Mouse (Mus musculus) limb, embryonic 15.5 days (tissue): Measurements from ENCODE around the gene Prop1. TPM values are rescaled to one million over a fixed set of nuclear protein-coding genes. Genes with fewer than 3 reads are reported as not detected.
A peak's percentile ranks its signal among the peaks of the same experiment; 100 is the strongest.

Experiments used
- ATAC-seq: fragments of 200-750 bp; cut with Nextera tagmentation; 2 replicates; pipeline ENCODE4 v1.8.0; 2017; ENCODE audit warnings: low read depth, moderate TSS enrichment; ENCODE audit not compliant: insufficient number of reproducible peaks, low FRiP score, low TSS enrichment
- H3K27ac ChIP-seq: fragments of 300-500 bp; sonication (generic); 2 replicates; pipeline ENCODE4 v1.5.1; 2015; ENCODE audit warnings: moderate library complexity, mild to moderate bottlenecking, inconsistent platforms
- H3K27me3 ChIP-seq: fragments of 300-500 bp; sonication (generic); 2 replicates; pipeline ENCODE4 v1.6.1; 2015; ENCODE audit warnings: inconsistent platforms
- H3K36me3 ChIP-seq: fragments of 300-500 bp; sonication (generic); 2 replicates; pipeline ENCODE4 v1.6.1; 2015; ENCODE audit warnings: inconsistent platforms
- H3K4me1 ChIP-seq: fragments of 300-500 bp; sonication (generic); 2 replicates; pipeline ENCODE4 v1.6.1; 2015; ENCODE audit warnings: inconsistent platforms
- H3K4me2 ChIP-seq: fragments of 300-500 bp; sonication (generic); 2 replicates; pipeline ENCODE4 v1.6.1; 2015; ENCODE audit warnings: mild to moderate bottlenecking, inconsistent platforms
- H3K4me3 ChIP-seq: fragments of 300-500 bp; sonication (generic); 2 replicates; pipeline ENCODE4 v1.5.1; 2015; ENCODE audit warnings: mild to moderate bottlenecking, inconsistent platforms
- H3K9ac ChIP-seq: fragments of 300-500 bp; sonication (generic); 2 replicates; pipeline ENCODE4 v1.6.1; 2015; ENCODE audit warnings: inconsistent platforms
- H3K9me3 ChIP-seq: fragments of 300-500 bp; sonication (generic); 2 replicates; pipeline ENCODE4 v1.6.1; 2016; ENCODE audit warnings: inconsistent platforms
- WGBS: fragments of 180-500 bp; shearing (Covaris S2); methylation state at CpG from one replicate; pipeline ENCODE4 v1.1.7; 2015; 5-methylcytosine and 5-hydroxymethylcytosine counted together
- polyA plus RNA-seq: library from polyadenylated mRNA; unstranded; fragments of >200 nt; fragmentation: Nextera tagmentation; extraction: Ambion mirVana; gene quantifications from 2 replicates; pipeline ENCODE4 v1.2.1, GENCODE M21; 2015

Gene Prop1
- not detected in 2 replicates for polyA plus RNA-seq

DNA sequence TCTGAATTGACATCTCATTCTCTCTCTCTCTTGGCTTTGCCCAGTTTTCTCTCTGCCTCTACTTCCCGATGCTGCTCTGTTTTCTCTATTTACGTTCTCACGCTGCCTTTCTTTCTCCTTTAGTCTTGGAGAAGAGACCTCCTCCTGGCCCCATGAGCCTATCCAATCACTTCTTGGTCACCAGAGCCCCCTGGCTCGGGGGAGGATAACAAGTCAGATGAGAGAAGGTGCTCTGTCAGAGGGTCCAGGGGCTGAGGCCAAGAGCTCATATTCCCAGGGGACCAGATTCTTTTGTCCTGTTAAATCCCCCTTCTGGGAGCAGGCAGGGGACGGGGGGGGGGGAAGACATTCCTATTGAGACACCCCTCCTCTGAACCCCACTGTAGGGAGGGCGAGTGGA is at the start of gene Prop1:
Gene Prop1, minus strand, starts transcription at position 101 of the 400 bp plus-strand sequence.
- Histone ChIP-seq H3K9me3 (no peaks in the 10 kb centered on the region), H3K4me3 (no peak within 1 kb of the TSS), H3K27ac (no peak within 1 kb of the TSS), H3K27me3 (no peaks in the 10 kb centered on the region), H3K9ac (no peak within 1 kb of the TSS), H3K36me3 (no peaks in the 10 kb centered on the region), H3K4me1 (0 out of 2 replicates have a peak, but pooled peaks cover 5% of the 10 kb centered on the region), H3K4me2 (no peak within 1 kb of the TSS)
- WGBS: 75% methylated on average over 6 of the region's 6 CpGs
- ATAC-seq: no peak

DNA sequence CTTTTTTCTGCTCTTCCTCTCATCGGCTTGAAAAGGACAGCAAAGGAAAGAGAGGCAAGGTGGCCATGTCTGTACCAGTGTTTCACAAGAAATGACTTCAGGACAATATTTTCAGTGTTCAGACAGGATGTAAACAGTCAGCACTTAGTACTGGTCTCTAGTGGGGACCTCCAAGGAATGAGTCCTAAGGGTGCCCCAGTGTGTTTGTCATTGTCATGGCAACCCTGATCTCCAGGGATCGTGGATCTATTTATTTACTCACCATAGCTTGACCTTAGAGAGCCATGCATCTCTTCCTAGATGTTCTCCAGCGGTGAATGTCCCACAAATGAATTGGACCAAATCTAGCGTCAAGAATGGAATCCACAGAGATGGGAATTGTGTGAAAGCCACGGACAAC is 49.7 kb upstream of the Prop1 start, which contains the start of gene Olfr51:
Gene Olfr51, plus strand, starts transcription at position 301 of the 400 bp plus-strand sequence.
- no peaks in the 10 kb centered on the region for H3K27me3 ChIP-seq
- no peaks in the 10 kb centered on the region for H3K9me3 ChIP-seq
- no peak within 1 kb of the TSS for H3K9ac ChIP-seq
- no peak for ATAC-seq
- no peaks in the 10 kb centered on the region for H3K36me3 ChIP-seq
- no peak within 1 kb of the TSS for H3K4me2 ChIP-seq
- H3K27ac ChIP-seq: no peak within 1 kb of the TSS
- WGBS: 75% methylated on average over 5 of the region's 5 CpGs
- no peaks in the 10 kb centered on the region for H3K4me1 ChIP-seq
- H3K4me3 ChIP-seq: no peak within 1 kb of the TSS

DNA sequence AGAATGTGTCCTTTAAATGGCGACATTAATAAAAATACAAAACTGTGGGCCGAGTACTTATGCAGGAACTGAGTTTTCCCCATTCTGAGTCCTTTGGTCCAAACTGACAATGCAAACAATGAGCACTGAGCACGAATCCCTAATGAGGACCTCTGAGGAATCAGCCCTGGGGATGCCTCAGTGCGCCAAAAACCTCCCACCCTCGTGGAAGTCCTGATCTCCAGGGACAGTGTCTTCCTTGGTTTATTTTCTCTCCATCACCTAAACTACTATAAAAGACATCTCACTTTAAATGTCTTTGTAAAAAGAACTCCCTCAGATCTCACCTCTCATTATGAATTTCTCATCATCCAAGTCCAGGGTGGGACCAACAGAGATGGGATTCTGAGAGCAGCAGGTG is 28.1 kb upstream of the Prop1 start, which contains the start of gene Olfr1377:
Gene Olfr1377, plus strand, starts transcription at position 301 of the 400 bp plus-strand sequence.
- 68% methylated on average over 5 of the region's 5 CpGs for WGBS
- Histone ChIP-seq H3K4me2 (no peak within 1 kb of the TSS), H3K27ac (no peak within 1 kb of the TSS), H3K9ac (no peak within 1 kb of the TSS), H3K4me1 (no peaks in the 10 kb centered on the region), H3K27me3 (no peaks in the 10 kb centered on the region), H3K9me3 (no peaks in the 10 kb centered on the region), H3K36me3 (no peaks in the 10 kb centered on the region), H3K4me3 (no peak within 1 kb of the TSS)
- no peak for ATAC-seq

DNA sequence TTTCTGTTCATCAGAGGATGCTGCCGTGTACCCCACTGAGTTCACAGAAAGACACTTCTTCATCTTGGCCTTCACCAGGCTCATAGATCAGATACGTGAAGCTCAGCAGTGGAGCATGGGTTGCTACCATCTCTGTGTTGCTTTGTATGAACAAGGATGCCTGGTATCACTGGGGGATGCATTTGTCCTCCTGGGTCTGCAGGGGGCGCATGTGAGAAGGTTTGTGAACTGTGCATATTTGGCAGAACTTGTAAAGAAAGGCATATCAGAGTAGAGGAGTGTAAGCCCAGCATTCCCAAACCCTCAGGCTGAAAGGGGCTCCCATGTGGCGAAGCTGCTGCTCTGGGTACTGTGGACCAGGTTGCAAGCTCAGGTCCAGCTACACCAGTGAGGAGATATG is 23.7 kb upstream of the Prop1 start:
- no peaks in the 10 kb centered on the region for H3K9me3 ChIP-seq
- H3K27ac ChIP-seq: no peak overlapping the region
- H3K36me3 ChIP-seq: no peaks in the 10 kb centered on the region
- H3K9ac ChIP-seq: no peak overlapping the region
- no peak overlapping the region for H3K4me3 ChIP-seq
- ATAC-seq: no peak
- 73% methylated on average over 4 of the region's 4 CpGs for WGBS
- no peak overlapping the region for H3K4me2 ChIP-seq
- H3K4me1 ChIP-seq: no peaks in the 10 kb centered on the region
- no peaks in the 10 kb centered on the region for H3K27me3 ChIP-seq

DNA sequence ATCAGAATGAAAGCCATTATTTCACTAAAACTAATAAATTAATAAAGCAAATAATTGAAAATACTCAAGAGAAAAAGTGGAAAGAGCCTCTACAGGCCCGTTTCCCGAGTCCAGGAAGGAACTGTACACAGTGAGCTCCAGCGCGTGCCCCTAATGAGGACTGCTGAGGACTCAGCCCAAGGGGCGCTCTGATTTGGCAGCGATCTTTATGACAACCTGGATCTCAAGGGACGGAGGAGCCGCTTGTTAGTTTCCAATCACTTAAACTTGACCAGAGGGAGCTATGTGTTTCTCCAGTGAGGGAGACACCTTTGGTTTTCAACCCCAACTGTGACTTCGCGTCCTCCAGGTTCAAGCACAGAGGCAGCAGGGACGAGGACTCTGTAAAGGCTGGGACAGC is 12.7 kb upstream of the Prop1 start, which contains the start of gene Olfr1378:
Gene Olfr1378, plus strand, starts transcription at position 301 of the 400 bp plus-strand sequence.
- H3K4me3 ChIP-seq: no peak within 1 kb of the TSS
- no peaks in the 10 kb centered on the region for H3K36me3 ChIP-seq
- H3K9me3 ChIP-seq: no peaks in the 10 kb centered on the region
- H3K4me1 ChIP-seq: no peaks in the 10 kb centered on the region
- no peak within 1 kb of the TSS for H3K27ac ChIP-seq
- H3K4me2 ChIP-seq: no peak within 1 kb of the TSS
- H3K9ac ChIP-seq: no peak within 1 kb of the TSS
- WGBS: 71% methylated on average over 11 of the region's 11 CpGs
- no peaks in the 10 kb centered on the region for H3K27me3 ChIP-seq
- no peak for ATAC-seq

DNA sequence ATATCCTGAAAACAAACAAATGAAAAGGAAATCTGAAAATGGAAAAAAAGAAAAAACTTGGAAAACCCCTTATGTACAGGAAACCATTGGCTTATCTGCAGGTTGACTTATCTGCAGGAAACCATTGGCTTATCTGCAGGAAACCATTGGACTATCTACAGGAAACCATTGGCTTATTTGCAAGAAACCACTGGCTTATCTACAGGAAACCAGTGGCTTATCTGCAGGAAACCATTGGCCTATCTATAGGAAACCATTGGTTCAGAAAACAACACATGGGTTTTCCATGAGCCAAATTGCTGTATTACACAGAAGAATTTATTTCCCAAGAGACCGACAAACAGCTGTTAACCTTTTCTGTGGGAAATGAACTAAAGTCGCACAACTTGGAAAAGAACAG is 11.3 kb upstream of the Prop1 start:
- no peaks in the 10 kb centered on the region for H3K36me3 ChIP-seq
- 66% methylated on average over 2 of the region's 2 CpGs for WGBS

DNA sequence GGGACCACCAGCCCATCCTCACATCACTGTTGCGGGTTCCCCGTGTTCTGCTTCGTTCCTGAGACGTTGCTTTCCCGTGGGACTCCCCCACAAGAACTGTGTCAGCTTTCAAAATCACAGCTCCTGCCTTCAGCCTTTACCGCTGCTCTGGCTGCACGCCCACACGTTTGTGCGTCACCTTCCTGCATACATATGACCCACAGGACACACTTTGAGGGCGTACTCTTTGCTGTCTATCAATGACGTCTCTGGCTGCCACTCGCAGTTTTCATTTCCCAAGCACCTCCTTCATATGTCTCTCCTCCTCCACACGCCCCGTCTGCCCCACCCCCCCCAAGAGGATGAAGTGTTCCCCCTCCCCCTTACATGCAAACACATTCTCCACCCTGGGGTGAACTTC is 1.3 kb downstream of the Prop1 start:
- H3K36me3 ChIP-seq: no peaks in the 10 kb centered on the region
- 59% methylated on average over 14 of the region's 14 CpGs for WGBS
- no peak overlapping the region for H3K4me3 ChIP-seq
- no peak overlapping the region for H3K9ac ChIP-seq
- H3K27me3 ChIP-seq: no peaks in the 10 kb centered on the region
- H3K4me2 ChIP-seq: no peak overlapping the region
- no peak overlapping the region for H3K27ac ChIP-seq
- H3K9me3 ChIP-seq: no peaks in the 10 kb centered on the region
- H3K4me1 ChIP-seq: 0 out of 2 replicates have a peak, but pooled peaks cover 5% of the 10 kb centered on the region
- ATAC-seq: 0 out of 2 replicates have a peak, but pooled peaks have one; percentile 24

More for the DNA sequence above, 11.3 kb upstream of the Prop1 start:
- H3K27me3 ChIP-seq: no peaks in the 10 kb centered on the region
- H3K27ac ChIP-seq: no peak overlapping the region
- no peak overlapping the region for H3K9ac ChIP-seq
- H3K4me3 ChIP-seq: no peak overlapping the region
- no peak for ATAC-seq
- H3K9me3 ChIP-seq: no peaks in the 10 kb centered on the region
- no peaks in the 10 kb centered on the region for H3K4me1 ChIP-seq
- H3K4me2 ChIP-seq: no peak overlapping the region

DNA sequence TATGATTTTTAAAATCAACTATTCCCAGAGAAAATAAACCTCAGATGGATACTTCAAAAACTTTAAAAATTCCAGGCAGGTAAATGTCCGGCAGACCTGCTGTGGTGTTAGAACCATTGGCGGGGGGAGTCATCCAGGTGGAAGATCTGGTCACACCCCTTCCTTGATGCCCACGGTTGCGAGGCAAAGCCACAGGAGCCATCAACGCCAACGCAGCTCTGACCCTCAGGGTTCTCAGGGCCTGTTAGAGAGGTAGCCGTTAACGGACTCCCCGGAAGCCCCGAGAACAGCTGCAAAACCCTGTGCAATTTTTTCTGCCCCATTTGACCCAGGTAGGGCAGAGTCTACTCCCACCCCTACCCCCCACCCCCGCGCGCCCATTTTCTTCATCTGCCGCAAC is 10.1 kb downstream of the Prop1 start, which contains the start of gene 4933414I15Rik:
Gene 4933414I15Rik, minus strand, starts transcription at position 260 of the 400 bp plus-strand sequence.
- Histone ChIP-seq H3K9me3 (no peaks in the 10 kb centered on the region), H3K36me3 (no peaks in the 10 kb centered on the region), H3K4me3 (no peak within 1 kb of the TSS), H3K27ac (no peak within 1 kb of the TSS), H3K4me1 (no peaks in the 10 kb centered on the region), H3K27me3 (peaks cover 5% of the 10 kb centered on the region; the same call in 1 of the 2 replicates), H3K9ac (no peak within 1 kb of the TSS), H3K4me2 (no peak within 1 kb of the TSS)
- no peak for ATAC-seq
- 63% methylated on average over 14 of the region's 14 CpGs for WGBS

DNA sequence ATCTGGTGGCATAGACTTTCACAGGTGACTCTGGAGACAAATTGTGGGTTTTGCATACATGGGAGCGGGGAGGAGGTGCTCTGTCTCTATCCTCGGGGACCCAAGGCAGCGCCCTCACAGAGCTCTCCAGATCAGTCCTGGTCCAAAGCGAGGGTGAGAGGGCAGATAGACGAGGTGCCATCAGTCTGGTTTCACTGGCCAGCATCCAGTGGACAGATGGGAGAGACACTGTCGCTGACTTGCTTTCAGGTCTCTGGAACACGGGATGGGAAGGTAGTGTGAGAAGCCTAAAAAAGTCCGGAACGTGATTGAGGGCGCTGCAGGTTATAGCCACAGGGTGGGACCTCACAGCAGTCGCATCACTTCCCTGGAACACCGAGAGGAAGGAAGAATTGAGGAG is 11.2 kb downstream of the Prop1 start:
- H3K4me2 ChIP-seq: no peak overlapping the region
- no peak overlapping the region for H3K9ac ChIP-seq
- H3K9me3 ChIP-seq: no peaks in the 10 kb centered on the region
- H3K36me3 ChIP-seq: no peaks in the 10 kb centered on the region
- peaks cover 5% of the 10 kb centered on the region; the same call in 1 of the 2 replicates for H3K27me3 ChIP-seq
- no peak overlapping the region for H3K27ac ChIP-seq
- 63% methylated on average over 12 of the region's 12 CpGs for WGBS
- ATAC-seq: no peak
- no peaks in the 10 kb centered on the region for H3K4me1 ChIP-seq
- no peak overlapping the region for H3K4me3 ChIP-seq

DNA sequence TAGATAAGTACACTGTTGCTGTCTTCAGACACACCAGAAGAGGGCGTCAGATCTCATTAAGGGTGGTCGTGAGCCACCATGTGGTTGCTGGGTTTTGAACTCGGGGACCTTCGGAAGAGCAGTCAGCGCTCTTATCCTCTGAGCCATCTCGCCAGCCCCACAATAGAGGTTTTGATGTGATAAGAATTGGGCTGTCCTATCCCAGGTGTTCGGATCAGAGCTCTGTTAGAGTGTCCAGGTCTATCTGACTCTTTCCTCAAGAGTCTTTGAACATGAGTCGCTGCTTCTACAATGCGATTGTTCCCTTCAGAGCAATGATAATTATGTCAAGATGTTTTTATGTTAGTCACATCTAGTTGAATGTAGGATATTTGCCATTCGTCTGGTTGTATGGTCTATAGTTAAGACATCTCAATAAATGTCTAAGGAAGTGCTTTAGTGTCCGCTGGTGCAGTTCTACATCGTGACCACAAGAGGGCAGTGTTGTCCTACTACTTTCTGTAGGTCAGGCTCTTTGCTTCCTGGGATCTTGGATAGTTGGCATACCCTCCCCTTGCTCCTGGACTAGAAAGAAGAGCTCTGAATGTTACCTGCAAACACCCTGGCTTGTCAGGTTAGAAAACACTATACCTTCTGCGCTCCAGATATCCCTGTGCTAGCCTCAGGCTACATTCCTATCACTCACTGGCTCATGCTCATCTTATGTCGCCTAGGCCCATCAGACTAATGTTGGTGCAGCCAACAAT is 13.8 kb downstream of the Prop1 start:
- ATAC-seq: no peak
- Histone ChIP-seq H3K36me3 (no peaks in the 10 kb centered on the region), H3K27ac (no peak overlapping the region), H3K4me2 (no peak overlapping the region), H3K27me3 (peaks cover 5% of the 10 kb centered on the region; the same call in 1 of the 2 replicates), H3K9ac (no peak overlapping the region), H3K9me3 (no peaks in the 10 kb centered on the region), H3K4me1 (no peaks in the 10 kb centered on the region), H3K4me3 (no peak overlapping the region)
- 32% methylated on average over 14 of the region's 14 CpGs for WGBS

DNA sequence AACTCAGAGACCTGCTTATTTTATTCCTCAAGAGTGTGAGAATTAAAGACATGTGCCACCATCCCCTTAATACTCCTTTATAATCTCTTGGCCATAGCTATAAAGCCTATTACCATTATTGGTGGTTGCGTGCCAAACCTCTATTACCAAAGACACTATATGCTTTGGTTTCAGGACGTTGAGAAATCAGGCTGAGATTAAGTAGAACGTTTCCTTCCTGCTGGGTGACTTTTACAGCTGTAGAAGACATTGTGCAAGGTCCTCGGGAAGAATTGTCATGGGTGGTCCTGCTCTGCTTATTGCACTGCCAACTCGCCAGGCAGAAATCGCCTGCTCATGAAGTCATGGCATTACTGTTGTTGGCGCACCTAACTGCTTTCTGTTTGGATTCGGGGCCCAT is 15.1 kb downstream of the Prop1 start:
- WGBS: 69% methylated on average over 8 of the region's 8 CpGs
- H3K27me3 ChIP-seq: peaks cover 5% of the 10 kb centered on the region; the same call in 1 of the 2 replicates

DNA sequence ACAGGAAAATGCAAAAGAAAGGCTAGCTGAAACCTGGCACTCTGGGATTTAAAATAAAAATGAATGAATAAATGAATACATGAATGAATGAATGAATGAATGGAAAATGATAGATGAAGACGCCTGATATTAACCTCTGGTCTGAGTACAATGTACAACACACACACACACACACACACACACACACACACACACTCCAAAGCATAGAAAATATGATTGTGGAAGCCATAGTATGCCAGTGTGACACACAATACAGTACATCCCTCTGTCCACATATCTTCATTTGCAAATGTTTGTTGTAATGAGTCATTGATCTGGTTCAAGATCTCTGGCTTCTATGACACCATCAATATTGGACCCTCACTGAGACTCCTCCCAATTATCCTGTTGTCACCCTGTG is 21.5 kb downstream of the Prop1 start:
- H3K27me3 ChIP-seq: 0 out of 2 replicates have a peak, but pooled peaks cover 8% of the 10 kb centered on the region
- no peaks in the 10 kb centered on the region for H3K9me3 ChIP-seq
- peaks cover 9% of the 10 kb centered on the region for H3K4me1 ChIP-seq
- no peak overlapping the region for H3K4me2 ChIP-seq
- H3K9ac ChIP-seq: no peak overlapping the region
- no peak overlapping the region for H3K4me3 ChIP-seq
- WGBS: 77% methylated on average over 1 of the region's 1 CpGs
- no peak for ATAC-seq
- no peaks in the 10 kb centered on the region for H3K36me3 ChIP-seq
- no peak overlapping the region for H3K27ac ChIP-seq

More for the DNA sequence above, 15.1 kb downstream of the Prop1 start:
- H3K4me2 ChIP-seq: no peak overlapping the region
- no peak overlapping the region for H3K4me3 ChIP-seq
- H3K36me3 ChIP-seq: no peaks in the 10 kb centered on the region
- H3K9ac ChIP-seq: no peak overlapping the region
- no peak for ATAC-seq
- H3K9me3 ChIP-seq: no peaks in the 10 kb centered on the region
- H3K27ac ChIP-seq: no peak overlapping the region
- H3K4me1 ChIP-seq: no peaks in the 10 kb centered on the region
